Mouse (Mus musculus) adrenal gland, postnatal 36 days (tissue): ENCODE data around the gene Pax5. TPM values are rescaled to one million over a fixed set of nuclear protein-coding genes. Genes with fewer than 3 reads are reported as not detected.
"Not testable (repeated sequence)": the region's sequence is repeated elsewhere in the genome, so short reads cannot be mapped to it uniquely, and the experiment has no call there.

Experiments
- DNase-seq, 2 experiments: peaks; one replicate each; pipeline ENCODE4 v3.0.0; 2021; ENCODE audit warnings: mixed read lengths in 1 of 2
- long read RNA-seq, 2 experiments: library from polyadenylated mRNA; stranded (forward); transcript quantifications; one replicate each; pipeline ENCODE4 v2.0.0; 2021; ENCODE audit warnings: borderline sequencing depth in 2 of 2
- total RNA-seq, 2 experiments: library from RNA; stranded (reverse); gene quantifications; 2 replicates each; pipeline ENCODE4 v1.2.3; 2021

Gene Pax5
- under 1 TPM; 0.63 to 0.66 TPM for total RNA-seq
- long read RNA-seq, experiment 1 = 0 reads
- long read RNA-seq, experiment 2 = 0 reads

- DNase-seq = no peak
These were observed at the start of gene Pax5 for GRCm38 (mm10) chr4:44709740-44710700. TSS of gene Pax5 (minus strand) at chr4:44710487.

GRCm38 (mm10) chr4:44757131-44757530, 46.8 kb upstream of the Pax5 start:
- DNase-seq = not testable (repeated sequence)

GRCm38 (mm10) chr4:44756134-44756951, 46.1 kb upstream of the Pax5 start:
- DNase-seq = peak; percentile 94 to 95

GRCm38 (mm10) chr4:44755553-44756133, 45.4 kb upstream of the Pax5 start, which contains the start of gene Zcchc7:
TSS of gene Zcchc7 (plus strand) at chr4:44755877.
- DNase-seq = no peak

- DNase-seq = no peak
These were observed 30.2 kb upstream of the Pax5 start for GRCm38 (mm10) chr4:44740471-44740870.

- DNase-seq = no peak
These were observed 10.9 kb upstream of the Pax5 start for GRCm38 (mm10) chr4:44721237-44721636.

- no peak for DNase-seq
These were observed 9.8 kb upstream of the Pax5 start for GRCm38 (mm10) chr4:44720046-44720445.

GRCm38 (mm10) chr4:44717676-44718075, 7.4 kb upstream of the Pax5 start:
- no peak for DNase-seq

GRCm38 (mm10) chr4:44716391-44716790, 6.1 kb upstream of the Pax5 start:
- DNase-seq = no peak

GRCm38 (mm10) chr4:44715621-44716160, 5.4 kb upstream of the Pax5 start:
- DNase-seq = no peak

- DNase-seq = no peak
These were observed 3.9 kb upstream of the Pax5 start for GRCm38 (mm10) chr4:44714111-44714621.

GRCm38 (mm10) chr4:44713554-44714051, 3.3 kb upstream of the Pax5 start:
- no peak for DNase-seq

GRCm38 (mm10) chr4:44712786-44713553, 2.7 kb upstream of the Pax5 start:
- no peak for DNase-seq

GRCm38 (mm10) chr4:44712051-44712700, 1.9 kb upstream of the Pax5 start:
- DNase-seq = no peak

- no peak for DNase-seq
These were observed 1.0 kb upstream of the Pax5 start for GRCm38 (mm10) chr4:44711136-44711900.

- peak in 1 of 2 experiments; percentile 6 for DNase-seq
These were observed 412 bp upstream of the Pax5 start for GRCm38 (mm10) chr4:44710701-44711097.

GRCm38 (mm10) chr4:44709091-44709695, 1.1 kb downstream of the Pax5 start:
- DNase-seq = no peak

- DNase-seq = no peak
These were observed 2.0 kb downstream of the Pax5 start for GRCm38 (mm10) chr4:44708311-44708710.

GRCm38 (mm10) chr4:44706865-44707264, 3.4 kb downstream of the Pax5 start:
- DNase-seq = no peak
